7 mouse cellular contexts compared by ENCODE assay signal in the genomic region with DNA sequence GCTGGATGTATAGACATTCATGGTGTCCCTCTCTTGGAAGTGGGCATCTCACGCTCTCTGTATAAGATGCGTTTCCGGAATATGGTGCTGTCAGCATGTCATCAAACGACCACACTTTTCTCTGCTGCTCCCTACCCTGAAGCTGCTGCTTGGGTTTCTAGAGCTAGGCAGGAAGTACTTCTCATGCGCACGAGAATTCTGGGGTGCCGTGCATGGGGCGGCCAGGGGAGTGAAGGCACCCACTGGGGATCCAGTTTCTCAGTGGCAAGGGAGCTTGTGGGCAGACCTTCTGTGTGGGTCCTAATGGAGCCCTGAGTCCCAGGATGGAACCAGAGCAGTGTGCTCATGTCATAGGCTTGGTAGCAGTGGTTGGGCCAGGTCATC.
A peak's percentile ranks its signal among the peaks of the same experiment; 100 is the strongest.
DNase-seq lines count a peak whose midpoint lies in the region; ATAC-seq and TF ChIP-seq lines count a peak whose summit lies in the region.

No protein-coding gene starts in this region.

- no peaks in the 10 kb centered on the region for H3K27me3 ChIP-seq in lung, embryonic 15.5 days
- H3K27me3 ChIP-seq in forebrain, embryonic 16.5 days (replicated peaks; ENCODE audit: control insufficient read depth, insufficient read depth, low read length) = no peaks in the 10 kb centered on the region
- no peaks in the 10 kb centered on the region for H3K27me3 ChIP-seq in limb, embryonic 13.5 days
- no peaks in the 10 kb centered on the region; the same call in 1 of the 2 replicates for H3K27me3 ChIP-seq in thymus, adult 2 months (ENCODE audit: control insufficient read depth, insufficient read depth, low read length)

- no peak overlapping the region for H3K9ac ChIP-seq in lung, embryonic 15.5 days
- H3K9ac ChIP-seq in forebrain, embryonic 16.5 days (replicated peaks; ENCODE audit: low read depth, low read length) = peak overlapping the region; percentile 44
- no peak overlapping the region for H3K9ac ChIP-seq in limb, embryonic 13.5 days

- 68% methylated on average over 8 of the region's 8 CpGs for WGBS in lung, embryonic 15.5 days
- WGBS in forebrain, embryonic 16.5 days = 82% methylated on average over 8 of the region's 8 CpGs
- WGBS in limb, embryonic 13.5 days = 85% methylated on average over 8 of the region's 8 CpGs
- WGBS in thymus, adult 2 months = 42% methylated on average over 8 of the region's 8 CpGs

- no peak for TF ChIP-seq POLR2A in thymus, adult 2 months (IDR thresholded peaks at IDR 0.05; ENCODE audit: control insufficient read depth, extremely low read depth, insufficient read depth, low read length, poor library complexity)

- H3K9me3 ChIP-seq in lung, embryonic 15.5 days = no peaks in the 10 kb centered on the region
- H3K9me3 ChIP-seq in forebrain, embryonic 16.5 days (ENCODE audit: control insufficient read depth, low read length) = no peaks in the 10 kb centered on the region
- H3K9me3 ChIP-seq in limb, embryonic 13.5 days = no peaks in the 10 kb centered on the region

- peaks cover 3% of the 10 kb centered on the region; the same call in 1 of the 2 replicates for H3K4me1 ChIP-seq in lung, embryonic 15.5 days
- H3K4me1 ChIP-seq in forebrain, embryonic 16.5 days (replicated peaks; ENCODE audit: control insufficient read depth, insufficient read depth, low read length) = peaks cover 6% of the 10 kb centered on the region
- no peaks in the 10 kb centered on the region; the same call in 1 of the 2 replicates for H3K4me1 ChIP-seq in limb, embryonic 13.5 days
- peaks cover 18% of the 10 kb centered on the region for H3K4me1 ChIP-seq in thymus, adult 2 months (replicated peaks; ENCODE audit: control insufficient read depth, insufficient read depth, low read length)

- H3K4me3 ChIP-seq in lung, embryonic 15.5 days = no peak overlapping the region
- H3K4me3 ChIP-seq in forebrain, embryonic 16.5 days (replicated peaks; ENCODE audit: low read length) = no peak overlapping the region
- no peak overlapping the region for H3K4me3 ChIP-seq in limb, embryonic 13.5 days
- peak overlapping the region; percentile 4 for H3K4me3 ChIP-seq in thymus, adult 2 months (ENCODE audit: control insufficient read depth, insufficient read depth, low read length)

- peak overlapping the region; percentile 51 for H3K4me2 ChIP-seq in lung, embryonic 15.5 days
- peak overlapping the region; percentile 42 for H3K4me2 ChIP-seq in forebrain, embryonic 16.5 days (ENCODE audit: low read length)
- peak overlapping the region; percentile 53; the same call in 1 of the 2 replicates for H3K4me2 ChIP-seq in limb, embryonic 13.5 days (replicated peaks)

- H3K27ac ChIP-seq in lung, embryonic 15.5 days = no peak overlapping the region
- H3K27ac ChIP-seq in forebrain, embryonic 16.5 days (ENCODE audit: low read length) = peak overlapping the region; percentile 37
- H3K27ac ChIP-seq in limb, embryonic 13.5 days = no peak overlapping the region
- H3K27ac ChIP-seq in thymus, adult 2 months (ENCODE audit: control insufficient read depth, insufficient read depth, low read length) = peak overlapping the region; percentile 62

- TF ChIP-seq CTCF in thymus, adult 2 months (IDR thresholded peaks at IDR 0.05; ENCODE audit: borderline replicate concordance, control insufficient read depth, extremely low read depth, insufficient read depth, low read length, poor library complexity) = no peak

- no peaks in the 10 kb centered on the region for H3K36me3 ChIP-seq in lung, embryonic 15.5 days
- no peaks in the 10 kb centered on the region for H3K36me3 ChIP-seq in forebrain, embryonic 16.5 days (ENCODE audit: control insufficient read depth, insufficient read depth)
- H3K36me3 ChIP-seq in limb, embryonic 13.5 days = no peaks in the 10 kb centered on the region
- no peaks in the 10 kb centered on the region for H3K36me3 ChIP-seq in thymus, adult 2 months (ENCODE audit: control insufficient read depth, insufficient read depth, low read length)

- no peak for ATAC-seq in lung, embryonic 15.5 days (ENCODE audit: borderline replicate concordance, extremely low read depth, low FRiP score, low TSS enrichment)
- ATAC-seq in forebrain, embryonic 16.5 days = no peak
- ATAC-seq in limb, embryonic 13.5 days (ENCODE audit: low FRiP score, low read depth) = no peak

- DNase-seq in lung, postnatal 36 days = no peak
- DNase-seq in thymus, adult 2 months = peak; percentile 33
- DNase-seq in embryo, embryonic 11 days = no peak
- DNase-seq in left cerebral cortex, adult 8-10 months (ENCODE audit: low spot score in 2 of 2) = no peak

Comparison
In these comparisons a context has a peak if more than half of its experiments do, and no peak if none do; other contexts are left out.
1. H3K27ac ChIP-seq: peak in forebrain, embryonic 16.5 days (single experiment) and thymus, adult 2 months (single experiment); none in lung, embryonic 15.5 days (single experiment) and limb, embryonic 13.5 days (single experiment).
2. Peak in every context shown above with its lines, with median percentiles within 50 percentile points of each other: H3K4me2 ChIP-seq.